Mouse (Mus musculus) gastrocnemius, adult 18-20 months (tissue): ENCODE measurements around the gene Caln1. TPM values are rescaled to one million over a fixed set of nuclear protein-coding genes. Genes with fewer than 3 reads are reported as not detected.

Source experiments
- DNase-seq: peaks from one replicate; pipeline ENCODE4 v3.0.0; 2021; ENCODE audit warnings: low spot score
- total RNA-seq, 2 experiments: library from RNA; stranded (reverse); gene quantifications; 2 replicates each; pipeline ENCODE4 v1.2.3; 2021

The Caln1 gene
- total RNA-seq, 2 experiments from 2014 or later: not detected

DNA sequence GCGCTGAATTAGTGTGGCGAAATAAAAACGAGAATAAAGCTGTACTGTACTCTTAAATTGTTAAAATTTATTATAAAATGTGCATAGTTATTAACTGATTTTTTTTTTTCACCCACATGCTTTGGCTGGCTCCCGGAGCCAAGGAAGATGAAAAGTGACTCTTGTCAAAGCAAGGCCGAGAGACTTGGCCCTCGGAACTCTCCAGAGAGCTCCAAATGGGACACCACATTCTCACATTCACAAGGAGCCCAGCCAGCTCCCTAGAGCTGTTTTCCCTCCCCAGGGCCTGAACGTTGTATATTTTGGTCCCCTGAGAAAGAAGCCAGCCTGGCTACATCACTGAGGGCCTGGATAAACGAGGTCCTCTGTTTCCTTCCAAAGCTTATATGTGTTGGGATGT lies 25.1 kb downstream of the Caln1 start:
- no peak for DNase-seq

DNA sequence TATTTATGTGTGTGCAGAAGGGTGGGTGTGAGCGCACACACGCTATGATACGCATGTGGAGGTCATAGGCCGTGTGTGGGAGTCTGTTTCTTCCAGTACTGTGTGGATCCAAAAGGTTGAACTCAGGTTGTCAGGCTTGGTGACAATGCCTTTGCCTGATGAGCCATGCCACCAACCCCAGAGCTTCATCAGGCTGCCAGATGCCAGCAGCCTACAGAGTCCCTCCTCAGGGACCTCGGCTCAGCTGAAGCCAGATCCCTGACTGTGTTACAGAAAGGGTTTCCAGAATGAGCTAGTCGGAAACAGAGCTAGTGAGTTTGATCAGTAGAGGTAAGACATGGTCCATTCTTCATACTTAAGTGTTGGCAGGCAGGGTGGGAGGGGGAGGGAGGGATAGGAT lies 25.9 kb downstream of the Caln1 start:
- no peak for DNase-seq

DNA sequence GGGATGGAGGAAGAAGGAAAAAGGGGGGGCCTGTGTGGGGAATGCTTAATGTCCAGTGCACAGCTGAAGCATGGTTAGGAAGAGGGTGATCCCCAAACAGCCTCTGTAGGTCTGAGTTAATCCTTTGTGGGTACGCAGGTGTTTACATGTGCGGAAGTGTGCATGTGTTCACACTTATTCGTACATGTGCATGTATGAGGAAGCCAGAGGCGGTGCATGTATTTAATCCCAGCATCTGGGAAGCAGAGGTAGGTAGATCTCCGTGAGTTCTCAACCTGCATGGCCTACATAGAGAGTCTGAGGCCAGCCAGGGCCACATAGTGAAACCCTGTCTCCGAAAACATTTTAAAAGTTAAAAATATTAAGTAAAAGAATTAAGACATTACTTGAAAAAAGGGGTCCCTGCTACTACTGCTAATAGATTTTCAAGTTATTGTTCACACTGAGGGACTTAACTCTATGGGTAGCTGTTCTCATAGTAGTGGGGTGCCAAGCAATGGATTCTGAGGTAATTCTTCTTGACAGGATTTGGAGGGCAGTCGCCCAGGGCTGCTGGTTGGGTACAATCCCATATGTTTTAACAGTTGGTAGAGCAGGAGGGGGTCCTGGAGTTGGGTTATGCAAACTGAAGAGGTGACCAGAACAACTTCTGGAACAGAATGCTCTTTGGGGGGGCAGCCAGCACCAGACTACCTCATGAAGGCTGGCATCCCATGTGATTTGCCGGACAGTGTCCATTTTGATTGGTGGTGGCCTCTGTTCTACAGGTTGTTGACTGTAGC lies 31.1 kb downstream of the Caln1 start:
- DNase-seq: no peak

DNA sequence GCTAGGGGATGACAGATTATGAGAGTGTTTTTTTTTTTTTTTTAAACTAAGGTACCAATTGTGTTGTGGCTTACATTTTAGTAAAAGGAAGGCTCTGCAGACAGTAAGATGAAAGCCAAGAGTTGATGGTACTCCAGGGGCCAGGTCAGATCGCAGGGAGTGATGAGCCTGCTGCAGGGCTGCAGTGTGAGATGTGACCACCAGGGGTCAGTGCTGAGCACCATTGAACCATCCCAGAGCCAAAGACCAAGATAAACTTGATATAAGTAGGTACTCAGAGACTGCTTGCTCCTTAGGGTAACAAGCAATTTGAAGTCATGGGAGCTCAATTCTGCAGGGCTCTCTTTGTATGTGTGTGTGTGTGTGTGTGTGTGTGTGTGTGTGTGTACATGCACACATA lies 35.9 kb downstream of the Caln1 start:
- DNase-seq: peak; percentile 9

DNA sequence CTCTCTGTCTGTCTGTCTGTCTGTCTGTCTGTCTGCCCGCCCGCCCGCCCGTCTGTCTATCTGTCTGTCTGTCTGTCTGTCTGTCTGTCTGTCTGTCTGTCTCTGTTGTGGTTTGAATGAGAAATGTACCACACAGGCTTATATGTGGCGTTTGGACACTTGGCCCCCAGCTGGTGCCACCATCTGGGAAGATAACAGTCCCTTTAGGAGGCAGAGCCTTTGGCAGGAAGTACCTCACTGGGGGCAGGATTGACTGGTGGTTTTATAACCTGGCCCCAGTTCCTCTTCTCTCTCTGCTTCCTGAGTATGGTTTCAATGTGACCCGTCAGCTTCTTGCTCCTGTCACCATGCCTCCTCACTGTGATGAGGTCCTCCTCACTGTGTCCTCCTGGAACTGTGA lies 40.5 kb downstream of the Caln1 start:
- no peak for DNase-seq

DNA sequence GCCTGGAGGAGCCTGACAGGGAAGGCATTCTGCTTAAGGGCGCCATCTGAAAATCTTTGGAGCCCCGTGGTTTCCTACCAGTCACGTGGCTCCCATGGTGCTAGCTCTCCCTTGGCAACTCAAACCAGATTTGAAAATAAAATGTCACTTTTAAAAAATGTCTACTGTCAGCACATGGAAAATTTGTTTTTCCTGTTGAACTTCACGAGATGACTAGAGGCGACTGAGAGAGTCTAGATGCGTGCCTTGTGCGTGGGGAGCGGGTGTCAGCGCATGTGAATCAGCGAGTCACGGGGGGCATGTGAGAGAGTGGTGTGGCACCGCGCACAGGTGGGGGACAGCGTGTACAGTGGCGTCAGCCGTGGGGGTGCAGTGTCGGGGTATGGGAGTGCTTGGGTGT lies 42.3 kb downstream of the Caln1 start:
- no peak for DNase-seq

DNA sequence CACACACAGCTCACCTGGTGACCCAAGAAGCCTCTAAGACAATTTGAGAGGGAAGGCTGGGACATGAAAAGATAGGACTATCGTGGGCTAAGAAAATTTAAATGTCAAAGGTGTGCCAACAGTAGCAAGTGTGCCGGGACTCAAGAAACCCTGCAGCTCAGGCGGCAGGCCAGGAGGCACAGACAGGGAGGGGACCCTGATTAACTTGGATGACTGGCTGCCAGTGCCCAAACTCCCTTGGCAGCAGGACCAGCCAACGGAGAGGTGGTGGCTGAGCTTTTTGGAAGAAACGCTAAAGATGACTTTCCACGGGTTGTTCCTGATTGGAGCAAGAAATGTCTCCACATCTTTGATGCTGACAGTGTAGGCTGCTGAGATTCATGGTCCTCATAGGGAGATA lies 78.2 kb downstream of the Caln1 start:
- no peak for DNase-seq

DNA sequence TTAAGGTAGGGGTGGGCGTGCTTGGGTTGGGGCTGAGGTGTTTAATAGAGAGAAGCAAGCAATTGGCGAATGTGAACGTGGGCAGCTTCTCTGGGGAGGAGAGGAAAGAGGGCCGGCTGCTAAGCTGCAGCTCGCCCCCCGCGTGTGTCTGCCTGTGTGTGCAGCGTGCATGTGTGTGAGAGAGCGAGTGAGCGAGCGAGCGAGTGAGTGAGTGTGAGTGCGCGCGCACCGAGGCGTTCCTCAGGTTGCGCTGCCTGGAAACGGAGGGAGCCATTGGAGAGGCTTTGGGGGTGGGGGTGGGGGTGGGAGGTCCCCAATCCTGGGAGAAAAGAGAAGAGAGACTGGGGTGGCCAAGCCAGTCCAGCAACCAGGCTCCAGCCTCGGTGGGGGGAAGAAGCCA lies 79.2 kb downstream of the Caln1 start:
- DNase-seq: no peak

DNA sequence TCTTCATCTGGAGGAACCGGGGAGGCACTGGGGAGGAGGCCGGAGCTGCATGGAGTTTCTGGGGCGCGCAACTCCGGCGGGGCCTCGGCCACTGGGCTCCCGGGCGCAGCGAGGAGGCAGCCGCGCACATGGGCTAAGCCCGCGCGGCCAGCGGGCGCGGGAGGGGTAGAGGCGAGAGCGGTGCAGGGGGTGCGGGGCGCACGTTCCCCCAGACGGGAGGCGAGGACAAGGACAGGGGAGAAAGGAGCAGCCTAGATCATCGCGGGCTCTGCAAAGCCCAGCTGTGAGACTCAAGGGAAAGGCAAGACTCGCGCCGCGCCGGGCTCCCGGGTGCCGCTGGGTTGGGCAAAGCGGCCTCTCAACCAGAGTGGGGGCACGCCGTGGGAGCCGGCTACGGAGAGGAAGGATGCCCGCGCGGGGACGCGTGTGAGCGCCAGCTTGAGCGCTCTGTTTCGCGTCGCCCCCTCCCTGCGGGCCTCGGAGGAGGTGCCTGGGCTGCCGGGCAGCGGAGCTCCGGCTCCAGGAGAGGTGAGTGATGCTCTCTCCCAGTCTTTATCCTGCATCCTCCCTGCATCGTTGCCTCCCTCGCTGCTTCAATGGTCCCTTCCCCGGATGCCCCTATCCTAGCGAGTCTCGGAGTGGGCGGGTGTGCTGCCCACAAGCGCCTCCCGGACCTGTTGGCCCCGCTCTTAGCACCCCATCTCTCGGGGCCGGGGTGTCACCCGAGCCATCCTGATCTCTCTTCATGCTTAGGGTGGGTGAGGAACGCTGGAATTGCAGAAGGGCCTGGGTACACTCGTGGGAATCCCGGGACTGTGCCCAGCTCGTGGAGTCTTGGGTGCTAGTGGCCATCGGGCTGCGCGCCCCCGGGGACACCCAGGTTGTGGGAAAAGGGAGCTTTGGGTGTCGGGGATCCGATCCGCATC lies 79.9 kb downstream of the Caln1 start:
- DNase-seq: no peak

DNA sequence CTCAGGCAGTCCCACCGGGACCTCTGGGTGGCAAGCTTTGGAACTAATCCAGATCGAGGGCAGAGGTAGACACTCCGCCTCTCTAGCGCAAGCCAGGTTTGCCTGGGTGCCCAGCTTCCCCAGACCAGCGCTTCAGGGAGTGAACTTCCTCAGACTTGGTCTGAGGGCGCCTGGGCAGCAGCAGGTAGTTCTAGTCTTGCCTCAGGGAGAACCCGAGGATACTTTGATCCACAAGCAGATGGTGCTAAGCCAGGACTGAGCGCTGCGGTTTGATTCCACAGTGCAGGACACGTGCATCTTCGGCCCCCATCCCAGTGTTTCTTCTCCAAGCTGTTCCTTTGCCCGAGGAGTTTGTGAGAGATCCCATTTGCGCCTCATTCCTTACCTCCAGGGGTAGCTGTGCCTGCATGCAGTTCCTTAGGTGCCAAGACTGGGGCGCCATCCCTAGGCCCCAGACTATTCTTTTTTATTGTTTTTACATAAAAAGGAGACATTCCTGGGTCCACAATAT lies 80.8 kb downstream of the Caln1 start:
- no peak for DNase-seq

DNA sequence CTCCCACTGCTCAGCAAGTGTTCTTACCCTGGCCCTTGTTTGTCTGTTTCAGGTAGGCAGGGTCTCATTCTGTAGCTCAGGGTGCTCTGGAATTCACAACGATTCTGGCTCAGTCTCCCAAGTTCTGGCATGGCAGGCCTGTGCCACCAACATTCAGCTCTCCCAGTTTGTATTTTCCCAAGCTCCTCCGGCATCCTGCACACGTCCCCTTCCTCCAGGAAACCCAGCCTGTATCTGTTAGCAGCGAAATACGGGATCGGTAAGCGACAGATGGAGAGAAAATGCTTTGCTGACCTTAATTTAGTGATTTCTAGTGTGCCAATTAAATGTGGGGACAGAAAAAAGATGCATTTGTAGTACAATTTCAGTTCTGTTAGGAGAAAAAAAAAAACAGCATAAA lies 88.8 kb downstream of the Caln1 start:
- no peak for DNase-seq

DNA sequence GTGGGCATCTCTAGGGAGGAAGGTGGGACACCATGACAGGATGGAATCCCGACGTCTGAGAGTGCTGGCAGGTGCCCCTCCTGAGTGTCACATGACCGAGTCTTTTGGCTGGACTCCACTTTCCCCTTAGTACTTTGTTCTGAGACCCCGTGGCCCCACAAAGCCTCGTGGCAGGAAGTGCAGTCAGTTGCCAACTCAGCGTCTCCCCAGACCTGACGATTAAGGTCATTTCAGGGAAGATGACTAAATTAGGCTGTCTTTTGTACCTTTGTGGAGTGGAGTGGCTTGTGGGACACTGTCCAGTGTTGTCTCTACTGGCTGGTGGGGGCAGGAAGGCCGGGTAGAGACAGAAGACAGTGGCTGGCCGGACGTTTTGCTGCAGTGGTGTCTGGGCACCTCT lies 103.0 kb downstream of the Caln1 start:
- no peak for DNase-seq

DNA sequence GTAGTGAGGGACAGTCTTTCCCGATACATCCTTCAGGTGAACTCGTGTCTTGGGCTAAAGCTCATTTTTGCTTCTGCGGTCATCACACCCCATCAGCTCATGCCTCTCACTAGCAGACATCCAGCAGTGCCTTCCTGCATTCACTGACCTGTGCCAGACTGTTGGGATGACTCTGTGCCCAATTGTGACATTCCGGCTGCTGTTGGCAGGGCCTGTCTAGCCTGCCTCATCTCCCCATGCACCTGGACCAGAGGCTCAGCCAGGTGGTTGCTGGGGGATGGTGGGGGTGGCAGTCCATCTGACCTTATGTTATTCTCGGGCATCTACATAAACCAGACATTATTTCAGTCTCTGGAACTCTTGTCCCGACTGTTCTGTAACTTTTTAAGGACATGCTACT lies 105.6 kb downstream of the Caln1 start:
- no peak for DNase-seq

DNA sequence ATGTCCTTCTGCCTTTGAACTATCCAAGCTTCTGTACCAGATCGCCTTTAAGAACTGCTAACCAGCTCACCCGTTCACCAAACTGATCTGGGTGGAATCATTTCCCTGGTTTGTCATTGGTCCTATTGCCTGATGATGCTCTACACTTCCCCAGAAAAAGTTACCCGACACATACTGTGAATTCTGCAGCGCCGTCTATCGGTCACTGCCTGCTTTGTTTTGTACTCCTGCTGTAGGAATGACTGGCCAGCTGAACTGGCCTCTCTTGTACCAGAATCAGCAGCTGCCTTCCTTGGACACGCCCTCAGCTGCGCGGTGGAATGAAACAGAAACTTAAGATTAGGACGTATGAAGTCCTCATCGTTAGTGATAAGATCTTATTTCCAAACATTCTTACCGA lies 107.5 kb downstream of the Caln1 start:
- no peak for DNase-seq

DNA sequence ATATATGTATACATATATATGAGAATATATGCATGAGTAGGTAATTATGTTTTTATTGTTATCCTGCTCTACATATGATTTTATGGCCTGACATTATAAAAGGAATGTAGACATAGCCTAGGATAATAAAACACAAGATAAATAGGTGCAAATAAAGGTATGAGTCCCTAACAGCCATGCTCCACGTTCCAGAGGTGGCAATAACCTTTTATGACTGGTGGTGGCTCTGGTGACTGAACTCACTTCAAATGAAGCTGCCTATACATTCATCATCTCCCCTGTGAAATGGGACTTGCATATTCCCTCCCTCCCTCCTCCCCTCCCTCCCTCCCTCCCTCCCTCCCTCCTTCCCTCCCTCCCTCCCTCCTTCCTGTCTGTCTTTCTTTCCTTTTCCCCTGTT lies 111.0 kb downstream of the Caln1 start:
- no peak for DNase-seq

DNA sequence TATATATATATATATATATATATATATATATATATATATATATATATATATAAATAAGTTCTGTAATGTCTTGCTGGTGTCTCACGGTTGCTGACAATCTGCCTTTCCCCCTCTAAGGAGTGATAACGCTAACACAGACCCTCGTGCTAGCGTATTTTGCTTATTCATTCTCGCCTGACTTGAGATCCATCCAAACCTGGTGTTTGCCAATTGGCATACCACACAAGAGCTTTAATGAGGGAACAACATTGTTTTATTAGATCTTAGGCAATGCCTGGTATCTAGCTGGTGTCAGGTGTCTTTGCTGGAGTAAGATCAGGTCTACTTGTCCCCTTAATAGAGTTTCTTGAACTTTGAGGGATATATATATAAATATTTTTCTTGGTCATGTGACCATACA lies 122.2 kb downstream of the Caln1 start:
- DNase-seq: no peak

DNA sequence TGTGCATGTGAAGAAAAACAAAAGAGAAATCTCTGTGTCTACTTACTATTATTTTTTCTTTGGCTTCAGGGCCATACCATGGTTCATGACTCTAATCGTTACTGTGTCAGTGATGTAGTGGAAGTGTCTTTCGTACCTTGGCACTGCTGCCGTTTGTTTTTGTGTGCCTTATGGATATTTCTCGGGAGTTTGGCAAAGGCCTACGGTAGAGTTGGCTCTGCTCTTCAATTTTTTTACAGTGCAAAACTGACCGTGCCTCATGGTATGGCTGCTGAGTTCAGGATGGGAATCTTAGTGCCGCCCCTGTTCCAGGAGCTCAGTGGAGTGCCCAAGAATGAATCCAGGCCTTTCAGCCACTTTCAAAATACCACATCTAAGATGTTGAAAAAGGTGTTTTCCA lies 123.0 kb downstream of the Caln1 start:
- no peak for DNase-seq

DNA sequence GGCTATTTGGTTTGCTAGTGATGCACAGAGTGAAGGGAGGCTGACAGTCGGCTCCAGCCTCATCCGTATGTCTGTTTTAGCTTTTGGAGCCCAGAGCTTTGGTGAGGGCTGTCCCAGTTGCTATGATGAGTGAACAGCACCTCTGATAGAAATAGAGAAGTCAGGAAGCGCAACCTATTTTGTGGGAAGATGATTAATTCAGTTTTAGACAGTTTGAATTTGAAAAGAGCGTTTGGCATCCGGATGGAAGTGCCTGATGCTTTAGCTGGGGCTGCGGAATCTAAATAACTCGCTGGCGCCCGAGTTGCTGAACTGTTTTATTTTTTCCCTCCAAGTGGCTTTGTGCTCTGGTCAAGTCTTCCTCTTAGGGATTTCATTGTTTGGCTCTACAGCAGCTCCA lies 133.3 kb downstream of the Caln1 start:
- DNase-seq: no peak

DNA sequence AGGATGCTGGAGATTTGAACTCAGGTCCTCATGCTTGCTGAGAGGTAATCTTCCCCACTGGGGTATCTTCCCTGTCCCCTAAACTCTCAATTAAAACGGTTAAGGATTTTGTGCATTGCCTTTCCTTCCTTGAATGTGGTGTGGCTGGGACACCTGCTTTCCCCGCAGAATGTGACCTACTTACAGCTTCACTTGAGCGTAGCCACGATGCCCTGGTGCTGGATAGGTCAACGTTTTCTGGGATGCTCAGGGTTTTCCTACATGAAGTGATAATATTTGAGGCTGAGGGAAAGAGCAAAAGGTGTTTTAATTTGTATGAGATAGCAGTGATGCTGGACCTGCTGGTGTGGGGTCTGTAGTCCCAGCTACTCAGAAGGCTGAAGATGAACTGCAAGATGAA lies 135.6 kb downstream of the Caln1 start:
- no peak for DNase-seq

DNA sequence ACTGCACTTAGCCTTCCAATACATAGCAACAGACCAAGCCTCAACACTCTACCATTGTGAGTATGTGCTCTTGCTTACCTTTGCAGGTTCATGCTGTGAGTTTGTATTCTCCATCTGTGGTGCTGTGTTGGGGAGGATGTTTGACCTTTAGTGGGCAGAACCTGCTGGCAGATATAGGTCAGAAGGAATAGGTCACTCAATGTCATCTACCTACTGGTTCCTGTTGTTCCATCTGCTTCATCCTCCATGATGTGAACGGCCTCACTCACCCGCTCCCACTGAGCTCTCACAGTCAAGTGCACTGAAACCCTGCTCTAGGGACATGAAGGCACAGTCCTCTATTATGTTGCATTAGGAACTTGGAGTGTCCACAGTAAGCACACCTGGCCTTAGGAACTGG lies 141.3 kb downstream of the Caln1 start:
- DNase-seq: no peak

DNA sequence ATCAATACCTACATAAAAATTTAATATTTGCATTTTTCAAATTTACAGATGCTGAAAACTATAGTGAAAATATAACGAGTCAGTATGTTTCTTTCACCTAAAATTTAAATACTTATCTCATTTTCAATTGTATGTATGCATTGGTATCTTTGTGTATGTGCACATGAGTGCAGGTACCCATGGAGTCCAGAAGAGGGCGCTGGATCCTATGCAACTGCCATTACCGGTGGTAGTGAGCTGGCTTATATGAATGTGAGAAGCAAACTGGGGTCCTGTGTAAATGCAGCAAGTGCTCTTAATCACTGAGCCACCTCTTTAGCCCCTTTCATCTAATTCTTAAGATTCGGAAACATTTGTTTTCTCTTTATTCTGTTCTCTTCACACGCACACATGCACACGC lies 146.1 kb downstream of the Caln1 start:
- DNase-seq: no peak

DNA sequence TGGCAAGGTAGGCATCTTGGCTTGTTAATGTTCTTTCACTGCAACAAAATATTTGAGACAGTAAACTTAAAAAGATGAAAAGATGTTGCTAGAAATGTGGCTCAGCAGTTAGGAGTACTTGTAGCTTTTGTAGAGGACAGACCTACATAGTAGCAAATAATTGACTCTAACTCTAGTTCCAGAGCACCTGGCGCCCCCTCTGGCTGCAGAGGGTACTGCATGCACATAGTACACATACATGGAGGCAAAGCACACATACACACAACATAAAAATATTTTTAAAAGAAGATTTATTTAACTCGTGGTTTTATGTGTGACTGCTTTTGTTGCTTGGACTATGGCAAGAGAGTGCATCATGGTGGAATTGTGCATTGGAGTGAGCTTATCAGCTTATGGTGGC lies 151.3 kb downstream of the Caln1 start:
- DNase-seq: no peak

DNA sequence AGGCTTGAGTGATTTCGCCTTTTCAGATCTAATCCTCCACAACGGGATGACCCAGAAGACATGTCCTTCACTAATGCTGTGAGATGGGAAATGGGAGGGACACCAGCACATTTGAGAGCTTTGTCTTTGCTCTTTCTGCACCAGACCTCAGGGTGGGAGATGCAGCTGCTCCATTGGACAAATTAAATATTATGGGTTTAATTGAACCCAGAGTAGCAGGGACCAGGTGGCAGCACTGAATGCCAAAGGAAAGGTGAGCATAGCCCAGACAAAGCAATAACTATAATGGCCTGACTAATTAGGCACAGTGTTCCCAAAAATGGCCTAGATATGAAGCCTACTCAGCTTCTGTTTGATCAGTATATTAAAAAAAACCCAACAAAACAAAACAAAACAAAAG lies 158.2 kb downstream of the Caln1 start:
- no peak for DNase-seq
